Mouse (Mus musculus): Measurements from ENCODE around the gene Dlg2.

The Dlg2 gene

GRCm38 (mm10) chr7:91567423-91567822 is 1091.0 kb downstream of the Dlg2 start:
- DNase-seq (ENCODE audit: low read depth, low spot score): no peak

- no peak for DNase-seq (ENCODE audit: low read depth, low spot score)
Observed at GRCm38 (mm10) chr7:91570969-91571368, 1094.5 kb downstream of the Dlg2 start.

- no peak for DNase-seq (ENCODE audit: low read depth, low spot score)
Observed at GRCm38 (mm10) chr7:91572666-91573065, 1096.2 kb downstream of the Dlg2 start.

GRCm38 (mm10) chr7:91573321-91573720 is 1096.8 kb downstream of the Dlg2 start:
- no peak for DNase-seq (ENCODE audit: low read depth, low spot score)

- DNase-seq (ENCODE audit: low read depth, low spot score): no peak
Observed at GRCm38 (mm10) chr7:91576216-91576615, 1099.7 kb downstream of the Dlg2 start.

GRCm38 (mm10) chr7:91582203-91582602 is 1105.7 kb downstream of the Dlg2 start:
- DNase-seq (ENCODE audit: low read depth, low spot score): no peak

- no peak for DNase-seq (ENCODE audit: low read depth, low spot score)
Observed at GRCm38 (mm10) chr7:91583566-91583965, 1107.1 kb downstream of the Dlg2 start.

GRCm38 (mm10) chr7:91591261-91592170 is 1115.0 kb downstream of the Dlg2 start:
- no peak for DNase-seq (ENCODE audit: low read depth, low spot score)

- no peak for DNase-seq (ENCODE audit: low read depth, low spot score)
Observed at GRCm38 (mm10) chr7:91598549-91598948, 1122.1 kb downstream of the Dlg2 start.

- DNase-seq (ENCODE audit: low read depth, low spot score): peak; percentile 21
Observed at GRCm38 (mm10) chr7:91601307-91601706, 1124.8 kb downstream of the Dlg2 start.

GRCm38 (mm10) chr7:91603561-91603960 is 1127.1 kb downstream of the Dlg2 start:
- DNase-seq (ENCODE audit: low read depth, low spot score): no peak

- no peak for DNase-seq (ENCODE audit: low read depth, low spot score)
Observed at GRCm38 (mm10) chr7:91653033-91653432, 1176.6 kb downstream of the Dlg2 start.

GRCm38 (mm10) chr7:91659498-91659897 is 1183.0 kb downstream of the Dlg2 start:
- no peak for DNase-seq (ENCODE audit: low read depth, low spot score)

- no peak for DNase-seq (ENCODE audit: low read depth, low spot score)
Observed at GRCm38 (mm10) chr7:91672236-91673017, 1196.0 kb downstream of the Dlg2 start.

- DNase-seq (ENCODE audit: low read depth, low spot score): no peak
Observed at GRCm38 (mm10) chr7:91674401-91674800, 1197.9 kb downstream of the Dlg2 start.

GRCm38 (mm10) chr7:91677934-91678333 is 1201.5 kb downstream of the Dlg2 start:
- no peak for DNase-seq (ENCODE audit: low read depth, low spot score)

GRCm38 (mm10) chr7:91687930-91688329 is 1211.5 kb downstream of the Dlg2 start:
- no peak for DNase-seq (ENCODE audit: low read depth, low spot score)

GRCm38 (mm10) chr7:91689829-91690228 is 1213.4 kb downstream of the Dlg2 start:
- DNase-seq (ENCODE audit: low read depth, low spot score): no peak

GRCm38 (mm10) chr7:91709853-91710252 is 1233.4 kb downstream of the Dlg2 start:
- no peak for DNase-seq (ENCODE audit: low read depth, low spot score)

- DNase-seq (ENCODE audit: low read depth, low spot score): no peak
Observed at GRCm38 (mm10) chr7:91711184-91711583, 1234.7 kb downstream of the Dlg2 start.

- no peak for DNase-seq (ENCODE audit: low read depth, low spot score)
Observed at GRCm38 (mm10) chr7:91715776-91716175, 1239.3 kb downstream of the Dlg2 start.

- DNase-seq (ENCODE audit: low read depth, low spot score): no peak
Observed at GRCm38 (mm10) chr7:91716696-91717095, 1240.2 kb downstream of the Dlg2 start.

- no peak for DNase-seq (ENCODE audit: low read depth, low spot score)
Observed at GRCm38 (mm10) chr7:91720318-91720717, 1243.8 kb downstream of the Dlg2 start.

Measured in ZHBTc4 (cell line).